Mouse (Mus musculus): Measurements from ENCODE around the gene Hexa.

DNA sequence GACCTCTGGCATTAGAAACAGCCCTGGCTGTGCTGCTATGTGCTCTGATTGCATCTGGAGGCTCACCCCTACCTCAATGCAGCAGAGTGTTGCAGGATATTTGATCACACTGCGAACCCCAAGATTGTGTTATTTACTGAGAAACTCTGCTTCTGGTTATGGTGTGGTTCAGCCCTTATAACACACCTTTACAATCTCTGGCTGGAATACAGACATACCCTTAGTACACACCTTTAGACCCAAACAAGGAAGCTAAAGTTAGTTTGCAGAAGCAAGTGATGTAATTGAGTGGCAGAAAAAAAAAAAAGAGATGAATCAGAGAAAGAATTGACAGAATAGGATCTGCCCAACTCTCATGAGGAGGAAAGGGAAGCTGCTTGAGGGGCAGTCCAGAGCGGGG is 71.6 kb downstream of the Hexa start:
- TF ChIP-seq CTCF (IDR thresholded peaks at IDR 0.05) (no peak), EP300 (IDR thresholded peaks at IDR 0.05) (no peak)

Data from lung, postnatal 0 days (tissue).